Mouse (Mus musculus) bone marrow, adult 2 months (tissue): ENCODE results near the gene Trim31. TPM values are rescaled to one million over a fixed set of nuclear protein-coding genes. Genes with fewer than 3 reads are reported as not detected.

Experiments
- H3K27ac ChIP-seq: fragments of 200-500 bp; 2 replicates; pipeline ENCODE4 v1.5.1; 2012; ENCODE audit warnings: low read depth, mild to moderate bottlenecking, control low read depth, inconsistent platforms, low read length; ENCODE audit not compliant: control insufficient read depth, poor library complexity, insufficient read depth
- H3K4me1 ChIP-seq: fragments of 200-500 bp; 2 replicates; pipeline ENCODE4 v1.6.1; 2011; ENCODE audit warnings: low read length; ENCODE audit not compliant: control insufficient read depth, insufficient read depth
- H3K4me3 ChIP-seq: fragments of 200-500 bp; replicated peaks from 2 replicates; pipeline ENCODE3; 2011; ENCODE audit warnings: mild to moderate bottlenecking, low read depth, low read length, control low read depth; ENCODE audit not compliant: control insufficient read depth
- CTCF ChIP-seq: fragments of 200-500 bp; IDR thresholded peaks from 2 replicates; pipeline ENCODE4 v1.5.1; 2011; ENCODE audit warnings: low read length, control low read depth; ENCODE audit not compliant: control insufficient read depth, insufficient read depth
- POLR2A ChIP-seq: fragments of 200-500 bp; IDR thresholded peaks from 2 replicates; pipeline ENCODE4 v1.6.1; 2011; ENCODE audit warnings: low read depth, mild to moderate bottlenecking, control low read depth, low read length, borderline replicate concordance; ENCODE audit not compliant: control insufficient read depth
- WGBS: fragments of 180-500 bp; shearing (Covaris S2); methylation state at CpG from one replicate; pipeline ENCODE4 v1.1.7; 2018; 5-methylcytosine and 5-hydroxymethylcytosine counted together
- polyA plus RNA-seq: library from polyadenylated mRNA; stranded (reverse); fragments of >200 nt; gene quantifications from 2 replicates; pipeline ENCODE4 v1.2.4, GENCODE M21; 2011; ENCODE audit warnings: low replicate concordance; ENCODE audit not compliant: missing spikeins, insufficient read depth, insufficient read length

The Trim31 gene
- polyA plus RNA-seq, 1 experiment: not detected

GRCm38 (mm10) chr17:36903651-36904050 lies 5.7 kb downstream of the Trim31 start:
- WGBS: 44% methylated on average over 3 of the region's 3 CpGs
- Histone ChIP-seq H3K4me3 (no peak overlapping the region), H3K27ac (no peak overlapping the region), H3K4me1 (no peaks in the 10 kb centered on the region)
- TF ChIP-seq POLR2A: no peak
- TF ChIP-seq CTCF: no peak

GRCm38 (mm10) chr17:36908235-36908634 lies 10.3 kb downstream of the Trim31 start:
- WGBS: 48% methylated on average over 1 of the region's 1 CpGs

DNA sequence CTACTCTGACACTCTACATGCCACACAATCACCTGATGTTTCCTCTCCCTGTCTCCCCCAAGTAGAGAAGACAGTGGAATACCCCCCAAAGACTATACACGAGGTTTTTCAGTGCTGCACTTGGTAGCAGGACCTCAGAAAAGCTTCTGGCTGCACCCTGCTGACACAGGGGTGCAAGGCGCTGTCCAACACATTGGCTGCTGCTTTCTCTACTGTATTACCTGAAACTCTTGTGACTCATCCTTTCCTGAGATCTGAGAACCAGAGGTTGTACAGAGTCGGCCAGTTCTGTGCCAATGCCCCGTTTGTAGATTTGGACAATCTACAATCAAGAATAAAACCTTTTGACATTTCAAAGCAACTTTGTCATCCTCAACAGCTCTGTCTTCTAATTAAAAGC lies 11.9 kb downstream of the Trim31 start:
- H3K4me3 ChIP-seq: no peak overlapping the region
- WGBS: 42% methylated on average over 4 of the region's 4 CpGs
- H3K4me1 ChIP-seq: no peaks in the 10 kb centered on the region
- no peak overlapping the region for H3K27ac ChIP-seq
- TF ChIP-seq CTCF: no peak
- no peak for TF ChIP-seq POLR2A

More at GRCm38 (mm10) chr17:36908235-36908634, 10.3 kb downstream of the Trim31 start:
- TF ChIP-seq CTCF (no peak), POLR2A (no peak)
- no peak overlapping the region; the same call in 1 of the 2 replicates for H3K27ac ChIP-seq
- H3K4me1 ChIP-seq: no peaks in the 10 kb centered on the region
- no peak overlapping the region for H3K4me3 ChIP-seq

DNA sequence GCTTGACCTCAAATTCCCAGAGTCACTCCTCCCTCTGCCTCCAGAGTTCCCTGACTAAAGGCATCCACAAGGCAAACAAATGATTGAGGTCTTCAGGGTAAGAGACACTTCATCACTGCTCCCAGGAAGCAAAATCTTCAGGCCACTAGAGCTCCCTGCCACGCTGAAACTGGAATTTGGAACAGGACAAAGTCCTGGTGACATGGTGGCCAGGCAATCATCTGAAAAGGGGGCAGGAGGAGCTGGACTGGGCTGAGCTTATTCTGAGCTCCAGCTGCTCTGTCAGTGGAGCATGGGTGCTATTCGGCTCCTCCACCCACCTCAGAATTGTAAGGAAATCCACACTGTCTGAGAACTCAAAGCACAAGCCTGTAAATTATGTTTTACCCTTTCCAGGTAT lies 14.1 kb downstream of the Trim31 start:
- WGBS: 54% methylated on average over 2 of the region's 2 CpGs
- Histone ChIP-seq H3K4me3 (no peak overlapping the region), H3K27ac (no peak overlapping the region), H3K4me1 (no peaks in the 10 kb centered on the region)
- no peak for TF ChIP-seq POLR2A

- 12% methylated on average over 2 of the region's 2 CpGs for WGBS
- Histone ChIP-seq H3K4me3 (no peak overlapping the region), H3K27ac (no peak overlapping the region), H3K4me1 (no peaks in the 10 kb centered on the region)
- TF ChIP-seq CTCF: peak; percentile 48
- no peak for TF ChIP-seq POLR2A
Observed at GRCm38 (mm10) chr17:36914108-36914507, 16.2 kb downstream of the Trim31 start.

- H3K27ac ChIP-seq: no peak overlapping the region
- no peaks in the 10 kb centered on the region for H3K4me1 ChIP-seq
- H3K4me3 ChIP-seq: no peak overlapping the region
- TF ChIP-seq POLR2A (no peak), CTCF (peak; percentile 83)
- 10% methylated on average over 9 of the region's 9 CpGs for WGBS
Observed at GRCm38 (mm10) chr17:36915076-36915475, 17.2 kb downstream of the Trim31 start.

DNA sequence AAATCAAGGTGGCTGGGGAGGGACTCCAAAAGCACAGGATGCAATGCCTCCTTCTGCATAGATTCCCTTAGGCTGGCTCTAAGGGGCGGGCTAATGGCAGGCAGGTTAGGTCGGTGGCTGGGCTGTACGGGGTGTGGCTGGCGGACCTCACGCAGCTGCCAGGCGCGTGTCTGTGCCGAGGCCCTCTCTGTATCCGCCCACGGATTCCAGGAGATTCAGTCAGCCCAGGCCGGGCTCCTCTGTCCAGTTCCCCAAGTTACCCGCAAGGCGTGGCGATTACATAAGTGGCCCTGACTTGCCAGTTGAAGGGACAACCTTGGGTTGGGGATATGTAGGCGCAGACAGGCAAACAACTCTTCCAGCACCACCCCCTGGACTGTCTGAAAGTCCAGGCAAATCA lies 22.3 kb downstream of the Trim31 start:
- Histone ChIP-seq H3K4me1 (no peaks in the 10 kb centered on the region), H3K4me3 (no peak overlapping the region), H3K27ac (no peak overlapping the region)
- TF ChIP-seq POLR2A (no peak), CTCF (no peak)
- WGBS: 76% methylated on average over 15 of the region's 15 CpGs

GRCm38 (mm10) chr17:36922715-36923114 lies 24.8 kb downstream of the Trim31 start:
- no peak overlapping the region for H3K4me3 ChIP-seq
- WGBS: 78% methylated on average over 4 of the region's 4 CpGs
- TF ChIP-seq POLR2A (no peak), CTCF (no peak)
- no peak overlapping the region for H3K27ac ChIP-seq
- no peaks in the 10 kb centered on the region for H3K4me1 ChIP-seq

DNA sequence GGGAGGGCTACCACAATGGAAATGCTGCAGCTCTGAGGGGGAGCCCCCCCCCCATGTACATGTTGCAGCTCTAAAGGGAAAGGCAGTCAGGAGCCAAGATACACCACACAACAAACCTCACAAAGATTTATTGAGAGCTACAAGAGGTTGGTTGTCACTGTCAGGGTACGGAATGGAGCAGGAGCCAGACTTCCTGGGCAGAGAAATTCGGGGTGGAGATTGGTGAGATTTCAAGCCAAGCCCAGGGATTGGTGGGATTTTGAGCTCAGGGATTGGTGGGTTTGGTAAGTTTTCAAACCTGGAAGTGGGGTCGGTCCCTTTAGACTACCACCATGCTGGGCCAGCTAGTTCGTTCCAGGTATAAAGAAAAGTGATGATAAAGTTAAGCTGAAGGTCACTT lies 25.6 kb downstream of the Trim31 start:
- TF ChIP-seq CTCF (no peak), POLR2A (no peak)
- no peaks in the 10 kb centered on the region for H3K4me1 ChIP-seq
- no peak overlapping the region for H3K4me3 ChIP-seq
- no peak overlapping the region for H3K27ac ChIP-seq
- WGBS: 65% methylated on average over 4 of the region's 4 CpGs
